Mouse (Mus musculus): ENCODE results near the gene Pex10. TPM values are rescaled to one million over a fixed set of nuclear protein-coding genes. Genes with fewer than 3 reads are reported as not detected.
"Not testable (repeated sequence)": the region's sequence is repeated elsewhere in the genome, so short reads cannot be mapped to it uniquely, and the experiment has no call there.

Gene Pex10
- total RNA-seq, 2 experiments from 2014 or later = 11.2 to 12.6 TPM

DNA sequence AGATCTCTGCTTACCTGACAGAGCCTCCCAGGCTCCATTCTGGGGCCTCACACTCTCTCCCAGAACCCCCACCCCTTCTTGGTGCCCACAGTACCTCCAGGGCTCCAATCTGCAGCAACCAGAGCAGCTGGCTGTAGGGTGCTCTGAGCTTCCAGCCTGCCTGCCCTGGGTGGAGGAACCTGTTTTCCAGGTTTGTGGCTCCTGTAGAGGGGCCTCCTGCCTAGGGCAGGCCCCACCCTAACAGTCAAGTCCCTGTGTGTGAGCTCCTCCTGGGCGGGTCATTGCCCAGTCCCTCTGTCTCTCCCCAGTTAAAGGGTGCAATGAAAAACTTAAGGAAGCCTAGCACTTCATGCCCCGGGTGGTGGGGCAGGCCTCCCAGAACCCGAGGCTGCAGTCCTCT is 2.9 kb upstream of the Pex10 start:
- no peak for DNase-seq (ENCODE audit: low spot score)

DNA sequence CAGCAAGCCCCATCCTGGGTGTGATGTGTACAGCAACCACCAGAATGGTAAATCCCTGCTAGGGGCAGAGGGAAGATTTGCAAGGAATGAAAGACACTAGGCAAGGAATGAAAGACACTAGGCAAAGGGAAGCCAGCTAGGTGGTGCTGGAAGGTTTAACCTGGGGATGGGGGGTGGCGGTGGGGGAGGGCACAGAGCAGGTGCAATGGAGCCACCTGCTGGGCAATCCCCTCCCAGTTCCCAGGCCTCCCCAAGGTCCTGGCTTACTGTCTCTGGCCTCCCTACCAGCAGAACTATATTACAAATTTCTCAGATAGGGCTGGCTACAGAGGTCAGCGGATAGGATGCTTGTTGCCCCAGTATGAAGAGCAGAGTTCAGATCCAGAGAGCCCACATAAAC is 2.3 kb upstream of the Pex10 start:
- no peak for DNase-seq (ENCODE audit: low spot score)

DNA sequence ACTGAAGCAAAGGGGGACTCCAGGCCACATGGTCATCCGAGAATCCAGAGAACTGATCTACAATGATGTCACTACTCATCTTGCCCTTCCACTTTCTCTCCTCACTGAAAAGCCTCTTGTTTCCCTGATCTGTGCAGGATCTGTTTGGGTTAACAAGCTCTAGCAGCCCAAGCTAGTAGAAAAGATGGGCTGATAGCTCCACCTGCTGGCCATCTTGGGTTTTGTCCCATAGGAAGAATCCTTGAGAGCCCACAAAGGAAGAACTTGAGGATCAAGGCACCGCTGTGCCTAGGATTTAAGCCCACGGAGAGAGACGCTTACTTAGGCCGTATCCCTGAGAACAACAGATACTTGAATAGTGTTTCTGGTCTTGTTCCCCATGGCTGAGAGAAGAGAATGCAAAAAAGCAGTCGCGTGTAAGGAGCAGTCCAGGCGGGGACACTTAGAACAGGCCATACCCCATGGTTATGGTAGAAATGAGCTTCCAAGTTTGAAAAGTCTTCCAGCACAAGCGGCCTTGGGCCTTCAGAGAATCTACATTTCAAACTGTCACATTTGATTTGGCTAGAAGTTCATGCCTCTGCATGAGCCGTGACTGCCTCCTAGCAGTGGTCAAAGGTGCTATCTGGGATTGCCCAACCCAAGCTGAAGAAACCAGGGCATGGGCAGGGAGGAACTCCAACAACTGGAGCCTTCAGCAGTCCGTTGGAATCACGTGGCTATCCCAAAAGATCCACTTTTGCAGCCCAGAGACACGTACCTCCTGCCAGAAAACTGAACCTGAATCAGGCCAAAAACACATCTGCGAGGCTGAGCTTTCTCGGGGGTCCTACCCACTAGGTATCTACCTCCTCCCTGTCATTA is 614 bp upstream of the Pex10 start:
- DNase-seq (ENCODE audit: low spot score) = peak; percentile 91

DNA sequence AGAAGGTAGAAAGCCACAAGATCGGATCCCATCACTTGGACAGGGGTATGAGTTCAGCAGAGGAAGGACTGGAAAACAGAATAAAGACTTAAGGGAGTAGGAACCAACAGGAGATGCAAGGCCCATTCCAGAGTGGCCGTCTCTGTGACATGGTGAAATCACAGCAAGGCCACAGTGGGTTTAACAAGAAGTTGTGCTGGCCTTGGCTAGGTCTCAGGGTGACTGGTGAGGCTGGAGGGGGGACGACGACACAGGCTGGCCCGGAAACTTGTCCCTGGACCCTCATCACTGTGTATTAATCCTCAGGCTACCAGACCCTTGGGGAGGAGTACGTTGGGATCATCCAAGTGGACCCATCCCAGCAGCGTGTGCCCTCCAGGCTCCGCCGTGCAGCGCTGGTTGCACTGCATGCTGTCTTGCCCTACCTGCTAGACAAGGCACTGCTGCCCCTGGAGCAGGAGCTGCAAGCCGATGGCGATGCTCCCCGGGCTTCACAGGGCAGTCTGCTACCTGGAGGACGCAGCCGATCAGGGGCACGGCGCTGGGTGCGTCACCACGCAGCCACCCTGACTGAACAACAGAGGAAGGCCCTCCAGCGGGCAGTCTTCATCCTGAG is 1.6 kb downstream of the Pex10 start:
- DNase-seq (ENCODE audit: low spot score) = no peak

DNA sequence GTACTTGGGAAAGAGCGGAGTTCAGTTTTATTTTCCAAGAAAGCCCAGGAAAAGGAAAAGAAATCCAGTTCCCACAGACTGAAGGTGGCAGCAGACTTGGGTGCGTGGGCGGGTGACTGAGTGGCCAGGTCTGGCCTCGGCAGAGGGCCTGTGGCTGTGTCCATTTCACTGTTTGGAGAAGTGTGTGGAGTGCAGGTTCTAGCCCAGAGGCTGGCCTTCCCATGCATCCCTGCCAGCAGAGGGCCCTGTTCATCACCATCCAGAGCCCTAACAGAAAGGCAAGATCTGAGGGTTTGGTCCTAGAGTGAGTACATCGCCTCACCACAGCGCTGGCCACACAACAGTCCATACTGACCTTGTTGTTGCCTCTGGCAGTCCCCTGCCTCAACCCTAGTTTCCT is 2.4 kb downstream of the Pex10 start:
- DNase-seq (ENCODE audit: low spot score) = no peak

DNA sequence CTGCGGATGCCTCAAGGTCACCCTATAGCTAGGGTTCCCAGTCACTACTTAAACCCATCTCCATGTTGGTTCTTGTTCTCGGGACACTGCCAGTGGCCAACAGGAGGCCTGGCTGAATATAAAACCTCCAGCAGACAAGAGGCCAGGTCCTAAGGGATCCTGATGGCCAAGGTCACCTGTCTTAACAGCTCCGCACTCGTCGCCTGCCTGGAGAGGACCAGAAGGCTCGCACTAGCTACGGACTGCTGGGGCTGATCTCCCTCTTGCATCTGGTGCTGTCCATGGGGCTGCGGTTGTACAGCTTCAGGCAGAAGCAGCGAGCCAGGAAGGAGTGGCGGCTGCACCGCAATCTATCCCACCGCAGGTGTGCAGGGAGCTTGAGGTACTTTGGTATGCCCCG is 3.4 kb downstream of the Pex10 start:
- DNase-seq (ENCODE audit: low spot score) = no peak

DNA sequence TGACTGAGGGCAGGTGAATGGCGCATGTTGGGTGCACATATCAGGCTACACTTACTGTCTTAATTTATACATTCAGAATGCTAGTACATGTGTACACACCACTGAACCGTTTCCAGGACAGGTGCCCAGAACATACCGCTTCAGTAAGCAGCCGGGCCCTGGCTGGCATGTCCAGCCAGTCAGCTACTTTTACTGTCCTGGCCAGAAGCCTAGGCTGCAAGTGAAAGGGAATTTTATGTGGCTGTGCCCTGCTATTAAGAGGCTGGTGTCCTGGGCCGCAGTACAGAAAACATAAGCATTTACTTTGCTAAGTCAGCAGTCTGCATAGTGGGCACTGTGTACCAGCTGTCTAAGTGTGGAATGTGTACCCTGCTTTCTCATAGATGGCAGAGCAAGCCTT is 4.1 kb downstream of the Pex10 start:
- DNase-seq (ENCODE audit: low spot score) = peak; percentile 71

DNA sequence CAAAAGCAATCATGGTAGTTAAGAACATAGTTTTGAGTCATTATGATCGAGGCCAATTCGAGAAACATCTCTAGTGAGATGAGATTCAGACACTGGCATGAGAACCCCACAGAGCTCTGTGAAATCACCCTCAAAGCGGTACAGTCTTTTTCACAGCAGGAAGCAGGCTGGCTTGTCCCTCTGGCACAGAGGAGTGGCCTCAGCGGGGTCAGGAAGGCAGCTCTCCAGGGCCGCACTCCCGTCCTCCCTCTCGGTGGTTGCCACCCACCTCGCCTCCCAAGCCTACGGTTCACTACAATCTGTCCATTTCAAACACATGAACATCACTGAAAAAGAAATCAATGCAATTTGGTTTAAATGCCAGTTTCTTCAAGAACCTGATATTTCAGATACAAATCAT is 7.6 kb downstream of the Pex10 start:
- DNase-seq (ENCODE audit: low spot score) = no peak

DNA sequence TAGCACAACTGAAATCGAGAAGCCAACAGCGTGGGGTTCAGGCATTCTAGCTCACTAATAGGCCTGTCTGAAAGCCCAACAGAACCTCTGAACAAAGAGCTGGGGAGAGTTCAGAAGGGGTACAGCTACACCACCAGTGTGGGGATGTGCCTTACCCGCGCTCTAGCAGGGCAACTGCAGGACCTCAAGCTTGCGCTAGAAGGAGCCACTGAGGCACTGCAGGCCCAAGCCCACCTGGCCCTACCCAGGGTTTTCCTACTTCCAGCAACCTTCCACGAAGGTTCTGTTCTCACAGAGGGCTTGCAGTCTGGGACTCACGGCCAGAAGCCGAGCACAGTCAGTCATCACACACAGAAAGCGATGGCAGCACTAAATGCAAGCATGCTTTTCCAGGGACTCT is 8.3 kb downstream of the Pex10 start:
- no peak for DNase-seq (ENCODE audit: low spot score)

DNA sequence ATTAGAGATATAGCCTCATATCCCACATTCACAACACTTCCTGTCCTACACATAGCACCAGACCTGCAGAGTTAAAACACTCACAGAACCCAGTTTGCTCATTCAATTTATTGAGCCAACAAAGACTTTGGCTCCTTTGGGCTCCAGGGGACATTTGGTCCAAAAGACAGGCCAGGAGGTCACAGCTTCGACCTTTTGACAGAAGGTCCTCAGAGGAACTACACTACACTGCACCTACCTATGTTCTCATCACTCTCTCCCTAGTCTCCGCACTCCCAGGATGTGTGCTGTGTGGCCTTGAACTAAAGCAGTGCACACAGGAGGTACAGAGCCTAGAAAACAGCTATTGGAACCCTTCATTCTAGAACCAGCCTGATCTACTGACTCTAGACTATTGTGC is 9.0 kb downstream of the Pex10 start:
- no peak for DNase-seq (ENCODE audit: low spot score)

DNA sequence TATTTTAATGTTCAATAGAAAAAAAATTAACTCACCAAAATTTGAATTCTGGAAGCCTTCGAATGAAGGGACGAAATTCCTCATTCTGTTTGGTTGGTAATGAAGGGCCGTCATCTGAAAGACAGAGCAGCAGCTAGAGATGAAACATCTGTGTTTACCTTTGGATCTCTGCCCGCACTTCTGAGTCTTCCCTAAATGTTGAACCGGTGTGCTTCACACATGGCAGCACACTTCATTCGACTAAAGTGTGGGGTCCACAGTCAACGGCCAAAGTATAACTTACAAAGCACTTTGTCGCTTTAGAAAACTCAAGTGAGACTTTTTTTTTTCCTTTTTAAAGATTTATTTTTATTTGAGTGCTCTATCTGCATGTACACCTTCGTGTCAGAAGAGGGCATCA is 9.9 kb downstream of the Pex10 start:
- no peak for DNase-seq (ENCODE audit: low spot score)

DNA sequence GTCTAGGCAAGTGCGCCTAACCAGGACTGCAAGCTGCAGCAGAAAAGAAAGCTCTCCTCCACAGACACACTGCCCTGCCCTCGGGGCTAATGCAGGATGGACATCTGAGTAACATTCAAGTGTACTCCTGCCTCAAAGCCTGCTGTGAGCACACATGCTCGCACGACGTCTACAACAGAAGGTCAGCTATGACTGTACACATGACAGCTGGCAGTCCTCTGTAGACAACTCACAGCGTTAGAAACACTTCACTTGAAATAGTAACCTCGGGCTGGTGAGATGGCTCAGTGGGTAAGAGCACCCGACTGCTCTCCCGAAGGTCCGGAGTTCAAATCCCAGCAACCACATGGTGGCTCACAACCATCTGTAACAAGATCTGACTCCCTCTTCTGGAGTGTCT is 12.0 kb downstream of the Pex10 start:
- not testable (repeated sequence) for DNase-seq (ENCODE audit: low spot score)

DNA sequence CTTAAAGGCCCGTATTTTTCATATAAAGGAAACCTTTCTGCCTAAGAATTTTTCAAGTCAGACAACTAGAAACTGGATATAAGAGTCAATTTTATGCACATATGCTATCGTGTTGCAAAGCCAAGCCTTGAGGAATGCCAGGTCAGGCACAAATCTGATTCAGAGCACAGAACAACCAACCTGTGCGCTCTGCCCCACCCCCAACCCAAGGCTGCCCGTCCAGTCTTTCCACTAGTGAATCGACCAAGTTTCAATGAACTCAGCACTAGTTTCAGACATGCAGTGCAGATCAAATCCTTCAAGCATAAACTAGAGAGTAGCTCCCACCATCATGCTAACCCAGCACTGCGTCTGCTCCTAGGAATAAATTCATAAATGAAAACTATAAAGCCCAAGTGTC is 12.8 kb downstream of the Pex10 start:
- DNase-seq (ENCODE audit: low spot score) = no peak

DNA sequence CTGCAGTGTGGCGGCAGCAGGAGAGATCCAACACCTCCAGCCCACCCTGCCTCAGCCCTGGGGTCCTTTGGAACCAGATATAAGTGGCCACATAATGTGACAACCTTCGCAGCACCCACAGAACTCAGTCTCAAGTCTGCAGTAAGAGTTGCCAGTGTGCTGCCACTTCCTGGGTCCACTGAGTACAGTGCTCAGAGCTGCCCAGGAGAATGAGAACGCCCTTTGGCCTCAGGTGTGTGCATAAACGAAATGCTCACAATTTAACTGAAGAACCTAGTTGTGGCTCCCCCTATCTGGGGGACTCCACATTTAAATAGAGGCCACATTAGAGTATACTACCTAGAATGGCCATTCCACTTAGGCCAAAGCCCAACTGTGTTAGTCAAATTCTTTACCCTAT is 16.7 kb downstream of the Pex10 start:
- no peak for DNase-seq (ENCODE audit: low spot score)

DNA sequence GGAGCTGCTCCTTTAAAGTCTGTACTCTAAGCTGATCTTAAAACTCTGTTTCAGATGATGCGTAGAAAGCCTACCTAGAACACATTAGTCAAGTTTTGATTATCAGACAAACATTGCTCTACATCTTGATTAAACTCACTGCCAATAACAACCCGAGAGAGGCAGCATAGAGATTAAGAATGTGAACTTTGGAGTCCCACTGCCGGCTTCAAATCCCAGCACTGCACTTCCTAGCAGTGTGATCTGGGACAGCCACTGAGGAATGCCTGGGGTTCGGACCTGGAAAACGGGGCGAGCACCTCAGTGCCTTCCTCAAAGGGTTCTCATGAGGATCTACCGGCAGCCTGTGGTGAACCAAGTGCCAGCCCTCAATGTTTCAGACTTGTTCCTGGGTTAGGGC is 17.5 kb downstream of the Pex10 start:
- DNase-seq (ENCODE audit: low spot score) = no peak

DNA sequence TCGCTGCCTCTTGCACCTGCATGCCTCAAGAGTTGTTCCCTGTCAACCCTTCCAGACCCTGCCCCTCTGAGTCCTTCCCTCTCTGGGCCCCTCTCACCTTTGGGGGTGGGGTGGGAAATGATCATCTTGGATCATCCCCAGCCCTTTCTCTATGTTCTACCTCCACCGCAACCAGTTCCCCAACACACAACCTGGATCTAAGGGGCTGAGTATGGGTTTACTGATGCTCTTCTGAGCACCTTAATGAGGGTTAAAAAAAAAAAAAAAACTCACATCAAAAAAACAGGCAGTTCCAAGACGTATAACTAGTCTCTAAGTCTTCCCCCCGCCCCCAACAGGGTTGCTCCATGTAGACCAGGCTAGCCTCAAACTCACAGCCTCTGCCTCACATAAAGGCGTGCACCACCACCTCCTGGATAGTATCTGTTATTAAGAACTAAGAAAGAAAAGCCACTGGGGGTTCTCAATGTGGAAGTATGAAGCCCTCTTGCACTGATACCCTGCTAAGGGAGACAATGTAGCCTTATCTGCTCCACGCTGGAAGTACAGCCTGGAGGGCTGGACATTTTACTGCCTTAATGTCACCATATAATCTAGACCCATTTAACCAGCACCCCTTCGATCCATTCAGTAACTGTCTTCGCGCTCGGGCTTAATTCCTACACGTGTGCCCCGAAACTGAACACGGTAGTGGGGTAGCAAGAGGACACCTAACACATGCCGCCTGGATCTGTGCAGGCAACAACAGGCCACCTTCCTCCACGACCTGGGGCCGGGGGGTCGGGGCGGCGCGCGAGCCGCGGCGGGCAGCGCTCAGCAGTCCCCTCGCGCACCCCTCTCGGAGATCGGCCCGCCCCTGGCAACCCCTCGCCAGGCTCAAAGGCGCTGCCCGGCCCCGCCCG is 18.6 kb downstream of the Pex10 start:
- DNase-seq (ENCODE audit: low spot score) = no peak

DNA sequence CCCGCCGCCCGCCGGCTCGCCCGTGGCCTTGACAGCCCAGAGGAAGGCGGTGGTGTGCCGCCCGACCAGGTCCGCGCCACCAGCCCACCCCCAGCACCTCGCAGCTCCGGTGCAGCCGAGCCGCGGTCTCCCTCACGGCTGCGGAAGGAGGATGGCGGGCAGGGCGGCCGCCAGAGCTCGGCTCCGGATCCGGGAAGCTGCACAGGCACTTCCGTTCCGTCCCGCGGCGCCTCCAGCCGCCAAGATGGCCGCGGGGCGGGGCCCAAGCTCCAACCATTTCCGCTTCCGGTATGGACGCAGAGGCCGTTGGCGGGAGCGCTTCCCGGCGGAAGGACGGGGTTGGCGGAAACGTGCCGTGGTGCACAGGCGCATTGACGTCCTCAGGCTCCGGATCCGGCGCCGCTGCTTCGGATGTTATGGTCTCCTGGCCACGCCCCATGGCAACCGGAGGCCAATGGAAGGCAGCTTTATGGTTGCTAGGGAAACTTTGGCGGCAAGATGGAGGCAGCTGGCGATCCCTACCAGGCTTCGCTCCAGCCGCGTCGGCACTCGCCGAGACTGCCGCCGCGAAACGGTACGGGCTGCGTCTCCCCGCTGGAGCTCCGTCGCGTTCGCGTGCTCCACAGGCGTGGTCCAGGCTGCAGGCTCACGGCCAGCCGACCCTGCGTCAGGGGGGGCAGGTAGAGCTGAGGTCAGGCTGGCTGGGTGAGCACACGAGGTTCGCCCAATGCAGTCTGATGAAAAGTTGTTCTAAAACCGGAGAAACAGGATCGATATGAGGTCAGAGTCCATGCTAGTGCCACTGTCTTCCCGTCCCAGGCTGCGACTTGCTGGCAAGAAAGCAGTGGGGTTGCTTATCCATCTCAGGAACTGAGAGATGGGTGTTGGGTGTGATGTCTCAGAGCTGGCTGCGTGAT is 19.6 kb downstream of the Pex10 start, which contains the start of the genes Rer1 and Morn1:
Gene Rer1 (minus strand): TSS at position 275 of the 917 bp plus-strand sequence.
Gene Morn1 (plus strand): TSS at position 470 of the 917 bp plus-strand sequence.
- peak; percentile 100 for DNase-seq (ENCODE audit: low spot score)

DNA sequence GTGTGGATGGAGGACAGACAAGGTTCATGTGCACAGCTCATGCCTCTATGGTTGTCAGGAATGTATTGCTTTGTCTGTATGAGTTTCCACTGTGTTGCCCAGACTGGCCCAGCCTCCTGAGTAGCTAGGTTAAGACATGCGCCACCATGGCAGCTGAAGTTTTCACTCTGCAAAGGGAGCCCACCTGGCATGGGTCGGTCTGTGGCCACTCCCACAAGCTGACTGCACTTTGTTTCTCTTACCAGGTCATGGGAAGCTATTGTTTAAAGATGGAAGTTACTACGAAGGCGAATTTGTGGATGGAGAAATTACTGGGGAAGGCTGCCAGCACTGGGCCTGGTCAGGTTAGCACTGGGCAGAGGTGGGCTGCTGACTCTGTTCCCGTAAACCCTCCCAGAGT is 22.4 kb downstream of the Pex10 start:
- no peak for DNase-seq (ENCODE audit: low spot score)

DNA sequence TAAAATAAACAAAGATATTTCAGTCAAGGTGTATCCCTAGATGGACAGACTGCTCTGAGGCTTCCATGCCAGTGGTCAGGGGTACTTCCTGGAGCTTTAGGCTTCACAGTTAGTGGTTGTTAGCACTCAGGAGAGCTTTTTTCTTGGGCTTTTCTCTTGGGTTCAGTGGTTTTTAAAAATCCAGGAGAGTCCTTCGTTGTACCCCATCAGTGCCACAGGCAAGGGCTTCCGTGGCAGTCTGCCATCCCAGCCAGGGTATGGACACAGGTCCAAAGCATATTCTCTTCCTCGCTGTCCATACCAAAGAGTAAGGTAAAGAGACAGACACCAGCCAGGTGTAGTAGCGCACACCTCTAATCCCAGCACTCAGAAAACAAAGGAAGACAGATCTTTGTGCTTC is 23.3 kb downstream of the Pex10 start:
- no peak for DNase-seq (ENCODE audit: low spot score)

DNA sequence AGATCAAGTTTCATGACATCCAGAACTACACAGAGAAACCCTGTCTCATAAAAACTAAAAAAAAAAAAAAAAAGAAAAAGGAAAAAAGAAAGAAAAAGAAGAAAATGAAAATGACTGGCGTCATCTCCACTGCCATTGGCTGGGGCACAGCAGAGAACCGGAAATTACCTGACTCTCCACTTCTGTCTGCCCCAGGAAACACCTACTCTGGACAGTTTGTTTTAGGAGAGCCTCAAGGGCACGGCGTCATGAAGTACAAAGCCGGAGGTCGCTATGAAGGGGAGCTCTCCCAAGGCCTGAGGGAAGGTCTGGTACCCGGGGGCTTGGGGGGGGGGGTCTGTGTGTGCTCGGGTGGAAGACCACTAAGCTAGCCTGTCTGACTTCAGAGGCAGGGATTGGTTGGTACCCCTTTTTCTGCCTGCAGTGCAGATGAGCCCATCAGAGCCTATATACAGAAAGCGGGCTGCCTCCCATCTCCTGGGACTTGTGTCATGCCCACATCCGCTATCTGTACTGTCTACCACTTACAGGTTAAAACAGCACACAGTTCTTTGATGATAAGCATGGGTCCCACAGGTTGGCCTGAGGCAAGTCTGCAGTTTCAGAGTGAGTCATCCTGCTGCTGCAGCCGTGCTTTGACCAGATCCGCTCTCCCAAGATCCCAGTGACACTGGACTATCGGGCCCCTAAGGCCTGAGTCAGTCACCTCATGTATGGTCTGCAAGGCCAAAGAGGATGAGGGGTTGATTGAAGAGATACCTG is 24.1 kb downstream of the Pex10 start:
- DNase-seq (ENCODE audit: low spot score) = no peak
